Comparison of ENCODE assay signal across 1 mouse cellular context in the genomic region with DNA sequence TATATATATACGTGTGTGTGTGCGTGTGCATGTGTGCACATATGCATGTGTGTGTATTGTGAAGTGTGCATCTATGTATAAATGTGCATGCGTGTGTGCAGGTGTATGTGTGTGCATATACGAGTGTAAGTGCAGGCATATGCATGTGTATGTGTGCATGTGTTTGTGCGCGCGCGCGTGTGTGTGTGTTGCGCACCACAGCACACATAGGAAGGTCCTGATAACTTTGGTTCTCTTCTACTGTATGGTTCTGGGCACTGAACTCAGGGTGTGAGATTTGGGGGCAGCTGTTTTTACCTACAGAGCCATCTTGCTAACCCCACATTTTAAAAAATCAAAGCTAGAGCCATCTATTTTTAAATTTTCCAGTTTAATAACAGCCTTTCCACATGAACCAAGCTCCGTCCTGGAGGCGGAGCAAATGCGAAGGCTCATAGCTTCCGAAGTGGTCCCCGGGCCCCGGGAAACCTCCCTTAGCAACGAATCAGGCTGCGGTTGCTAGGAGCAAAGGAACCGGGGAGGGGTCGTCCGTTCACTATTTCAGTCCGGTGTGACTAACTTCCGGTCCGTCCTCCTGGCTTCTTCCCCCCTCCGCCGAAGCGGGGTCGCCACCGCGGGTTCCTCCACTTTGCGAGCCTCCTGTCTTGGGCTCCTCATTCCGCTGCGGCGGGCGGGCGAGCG.
TF ChIP-seq lines count a peak whose summit lies in the region.

No protein-coding gene starts in this region.

TF ChIP-seq in myocyte, 11 proteins besides CTCF, POLR2A, EP300 and RAD21:
- TF ChIP-seq E2F4 (IDR thresholded peaks at IDR 0.05; ENCODE audit: insufficient read depth) (no peak), USF1 (IDR thresholded peaks at IDR 0.05; ENCODE audit: low read depth) (no peak), POLR2AphosphoS2 (IDR thresholded peaks at IDR 0.05; ENCODE audit: insufficient read length, low read depth) (no peak), MYOG (IDR thresholded peaks at IDR 0.05; ENCODE audit: control insufficient read depth in 1 of 3, insufficient read depth in 1 of 3, insufficient read length in 2 of 3, low read depth in 2 of 3) (no peak), CEBPB (IDR thresholded peaks at IDR 0.05; ENCODE audit: insufficient read depth, poor library complexity, severe bottlenecking) (no peak), REST (IDR thresholded peaks at IDR 0.05; ENCODE audit: insufficient read depth, insufficient read length) (no peak), MYOD1 (IDR thresholded peaks at IDR 0.05; ENCODE audit: control insufficient read depth in 1 of 3, insufficient read length in 2 of 3, low read depth in 2 of 3) (no peak), SRF (IDR thresholded peaks at IDR 0.05; ENCODE audit: control insufficient read depth, insufficient read length, low read depth) (no peak), TCF3 (IDR thresholded peaks at IDR 0.05; ENCODE audit: insufficient read length, low read depth) (no peak), MAX (IDR thresholded peaks at IDR 0.05; ENCODE audit: low read depth) (no peak), TCF12 (IDR thresholded peaks at IDR 0.05; ENCODE audit: insufficient read depth, poor library complexity, severe bottlenecking) (no peak)
